Mouse (Mus musculus) A20 (cell line): ENCODE data around the gene Endod1.

Experiments
- DNase-seq: peaks from one replicate; pipeline ENCODE4 v3.0.0-alpha.2; 2011; ENCODE audit warnings: low read depth, low spot score

The Endod1 gene

GRCm38 (mm10) chr9:14316618-14317017, 64.7 kb downstream of the Endod1 start:
- DNase-seq, result no peak

GRCm38 (mm10) chr9:14314477-14314876, 66.8 kb downstream of the Endod1 start:
- no peak for DNase-seq

GRCm38 (mm10) chr9:14313968-14314367, 67.3 kb downstream of the Endod1 start:
- DNase-seq, result no peak

GRCm38 (mm10) chr9:14307341-14307740, 74.0 kb downstream of the Endod1 start:
- DNase-seq, result no peak

- DNase-seq, result no peak
These were observed 76.9 kb downstream of the Endod1 start for GRCm38 (mm10) chr9:14304262-14304968.
